Mouse (Mus musculus): ENCODE results near the gene Mfsd5. TPM values are rescaled to one million over a fixed set of nuclear protein-coding genes. Genes with fewer than 3 reads are reported as not detected.

The Mfsd5 gene
- polyA plus RNA-seq (2015; fragmentation: Nextera tagmentation; extraction: Ambion mirVana), result 29.0 and 33.7 TPM in 2 replicates

- peak; percentile 76 for DNase-seq
- H3K27me3 ChIP-seq, result 0 out of 2 replicates have a peak, but pooled peaks cover under 1% of the 10 kb centered on the region
- H3K9ac ChIP-seq, result peak within 1 kb of the TSS; percentile 81
- ATAC-seq (ENCODE audit: low read depth), result peak; percentile 91
- under 1% methylated on average over 65 of the region's 65 CpGs for WGBS (ENCODE audit: insufficient replicate concordance)
- peak within 1 kb of the TSS; percentile 85 for H3K4me3 ChIP-seq (replicated peaks)
- no peaks in the 10 kb centered on the region for H3K9me3 ChIP-seq (replicated peaks)
- H3K27ac ChIP-seq, result peak within 1 kb of the TSS; percentile 78
- peaks cover 53% of the 10 kb centered on the region for H3K4me1 ChIP-seq (replicated peaks)
- H3K36me3 ChIP-seq, result peaks cover 14% of the 10 kb centered on the region
- peak within 1 kb of the TSS; percentile 93 for H3K4me2 ChIP-seq
Observed at GRCm38 (mm10) chr15:102279092-102279782, at the start of gene Mfsd5. Mfsd5 (plus strand) TSS chr15:102279454.

GRCm38 (mm10) chr15:102230408-102231321 lies 48.6 kb upstream of the Mfsd5 start:
- H3K4me1 ChIP-seq (replicated peaks), result peaks cover 68% of the 10 kb centered on the region
- H3K4me2 ChIP-seq, result peak overlapping the region; percentile 66
- H3K9me3 ChIP-seq (replicated peaks), result no peaks in the 10 kb centered on the region
- H3K4me3 ChIP-seq (replicated peaks), result peak overlapping the region; percentile 49
- no peaks in the 10 kb centered on the region for H3K27me3 ChIP-seq
- peak overlapping the region; percentile 58; the same call in 1 of the 2 replicates for H3K9ac ChIP-seq
- H3K27ac ChIP-seq, result peak overlapping the region; percentile 47; the same call in 1 of the 2 replicates
- H3K36me3 ChIP-seq, result no peaks in the 10 kb centered on the region
- no peak for DNase-seq
- WGBS (ENCODE audit: insufficient replicate concordance), result 65% methylated on average over 17 of the region's 17 CpGs
- ATAC-seq (ENCODE audit: low read depth), result no peak

GRCm38 (mm10) chr15:102231748-102232147 lies 47.5 kb upstream of the Mfsd5 start, which contains the start of gene Itgb7:
Itgb7 (minus strand) TSS chr15:102231944.
- no peaks in the 10 kb centered on the region for H3K27me3 ChIP-seq
- no peaks in the 10 kb centered on the region for H3K9me3 ChIP-seq (replicated peaks)
- peak within 1 kb of the TSS; percentile 47 for H3K27ac ChIP-seq
- 4% methylated on average over 6 of the region's 6 CpGs for WGBS (ENCODE audit: insufficient replicate concordance)
- H3K4me2 ChIP-seq, result peak within 1 kb of the TSS; percentile 66
- DNase-seq (peak; percentile 67), ATAC-seq (ENCODE audit: low read depth) (peak; percentile 97)
- H3K9ac ChIP-seq, result peak within 1 kb of the TSS; percentile 58
- no peaks in the 10 kb centered on the region for H3K36me3 ChIP-seq
- peak within 1 kb of the TSS; percentile 49 for H3K4me3 ChIP-seq (replicated peaks)
- peaks cover 68% of the 10 kb centered on the region for H3K4me1 ChIP-seq (replicated peaks)

- ATAC-seq (ENCODE audit: low read depth) (no peak), DNase-seq (no peak)
- no peaks in the 10 kb centered on the region for H3K27me3 ChIP-seq
- no peak overlapping the region for H3K4me3 ChIP-seq (replicated peaks)
- peaks cover 58% of the 10 kb centered on the region for H3K4me1 ChIP-seq (replicated peaks)
- no peak overlapping the region for H3K27ac ChIP-seq
- H3K36me3 ChIP-seq, result no peaks in the 10 kb centered on the region
- H3K9me3 ChIP-seq (replicated peaks), result no peaks in the 10 kb centered on the region
- no peak overlapping the region for H3K4me2 ChIP-seq
- WGBS (ENCODE audit: insufficient replicate concordance), result 78% methylated on average over 7 of the region's 7 CpGs
- no peak overlapping the region for H3K9ac ChIP-seq
Observed at GRCm38 (mm10) chr15:102232764-102233163, 46.5 kb upstream of the Mfsd5 start.

- Histone ChIP-seq H3K36me3 (no peaks in the 10 kb centered on the region), H3K4me3 (replicated peaks) (no peak overlapping the region), H3K27ac (peak overlapping the region; percentile 19; the same call in 1 of the 2 replicates), H3K9ac (no peak overlapping the region), H3K9me3 (replicated peaks) (no peaks in the 10 kb centered on the region), H3K27me3 (no peaks in the 10 kb centered on the region), H3K4me2 (peak overlapping the region; percentile 21; the same call in 1 of the 2 replicates), H3K4me1 (replicated peaks) (peaks cover 58% of the 10 kb centered on the region)
- 10% methylated on average over 2 of the region's 2 CpGs for WGBS (ENCODE audit: insufficient replicate concordance)
- DNase-seq (no peak), ATAC-seq (ENCODE audit: low read depth) (no peak)
Observed at GRCm38 (mm10) chr15:102233896-102234295, 45.4 kb upstream of the Mfsd5 start.

GRCm38 (mm10) chr15:102235371-102236027 lies 43.8 kb upstream of the Mfsd5 start:
- Histone ChIP-seq H3K9ac (0 out of 2 replicates have a peak overlapping the region, but pooled peaks have one; percentile 33), H3K36me3 (no peaks in the 10 kb centered on the region), H3K27me3 (peaks cover 8% of the 10 kb centered on the region; the same call in 1 of the 2 replicates), H3K4me3 (replicated peaks) (peak overlapping the region; percentile 23), H3K27ac (no peak overlapping the region), H3K4me1 (replicated peaks) (peaks cover 55% of the 10 kb centered on the region), H3K9me3 (replicated peaks) (no peaks in the 10 kb centered on the region), H3K4me2 (peak overlapping the region; percentile 48)
- ATAC-seq (ENCODE audit: low read depth) (peak; percentile 6; the same call in 1 of the 2 replicates), DNase-seq (no peak)
- WGBS (ENCODE audit: insufficient replicate concordance), result 30% methylated on average over 21 of the region's 21 CpGs

- DNase-seq (no peak), ATAC-seq (ENCODE audit: low read depth) (no peak)
- no peak overlapping the region for H3K4me2 ChIP-seq
- H3K9me3 ChIP-seq (replicated peaks), result no peaks in the 10 kb centered on the region
- H3K27ac ChIP-seq, result no peak overlapping the region
- H3K4me3 ChIP-seq (replicated peaks), result no peak overlapping the region
- H3K9ac ChIP-seq, result no peak overlapping the region
- H3K4me1 ChIP-seq (replicated peaks), result peaks cover 39% of the 10 kb centered on the region
- WGBS (ENCODE audit: insufficient replicate concordance), result 71% methylated on average over 14 of the region's 14 CpGs
- H3K36me3 ChIP-seq, result no peaks in the 10 kb centered on the region
- H3K27me3 ChIP-seq, result peaks cover 40% of the 10 kb centered on the region
Observed at GRCm38 (mm10) chr15:102238543-102239259, 40.6 kb upstream of the Mfsd5 start.

GRCm38 (mm10) chr15:102239260-102239590 lies 40.0 kb upstream of the Mfsd5 start:
- H3K9ac ChIP-seq, result no peak overlapping the region
- H3K27ac ChIP-seq, result no peak overlapping the region
- H3K4me2 ChIP-seq, result no peak overlapping the region
- no peaks in the 10 kb centered on the region for H3K9me3 ChIP-seq (replicated peaks)
- peak; percentile 59 for DNase-seq
- WGBS (ENCODE audit: insufficient replicate concordance), result 9% methylated on average over 9 of the region's 9 CpGs
- peaks cover 39% of the 10 kb centered on the region for H3K4me1 ChIP-seq (replicated peaks)
- peaks cover 45% of the 10 kb centered on the region for H3K27me3 ChIP-seq
- no peak for ATAC-seq (ENCODE audit: low read depth)
- H3K36me3 ChIP-seq, result no peaks in the 10 kb centered on the region
- no peak overlapping the region for H3K4me3 ChIP-seq (replicated peaks)

GRCm38 (mm10) chr15:102239851-102240250 lies 39.4 kb upstream of the Mfsd5 start:
- WGBS (ENCODE audit: insufficient replicate concordance), result 67% methylated on average over 11 of the region's 11 CpGs
- no peak for ATAC-seq (ENCODE audit: low read depth)
- H3K27ac ChIP-seq, result no peak overlapping the region

GRCm38 (mm10) chr15:102240607-102241006 lies 38.6 kb upstream of the Mfsd5 start:
- ATAC-seq (ENCODE audit: low read depth), result peak; percentile 37; the same call in 1 of the 2 replicates

More at GRCm38 (mm10) chr15:102239851-102240250, 39.4 kb upstream of the Mfsd5 start:
- no peak for DNase-seq
- H3K9me3 ChIP-seq (replicated peaks), result no peaks in the 10 kb centered on the region
- peaks cover 51% of the 10 kb centered on the region for H3K27me3 ChIP-seq
- H3K9ac ChIP-seq, result no peak overlapping the region
- H3K4me2 ChIP-seq, result no peak overlapping the region
- H3K4me1 ChIP-seq (replicated peaks), result peaks cover 37% of the 10 kb centered on the region
- no peaks in the 10 kb centered on the region for H3K36me3 ChIP-seq
- no peak overlapping the region for H3K4me3 ChIP-seq (replicated peaks)

More at GRCm38 (mm10) chr15:102240607-102241006, 38.6 kb upstream of the Mfsd5 start:
- no peak overlapping the region for H3K9ac ChIP-seq
- no peak overlapping the region for H3K4me2 ChIP-seq
- peaks cover 37% of the 10 kb centered on the region for H3K4me1 ChIP-seq (replicated peaks)
- peaks cover 59% of the 10 kb centered on the region for H3K27me3 ChIP-seq
- H3K4me3 ChIP-seq (replicated peaks), result no peak overlapping the region
- H3K36me3 ChIP-seq, result no peaks in the 10 kb centered on the region
- no peak for DNase-seq
- H3K9me3 ChIP-seq (replicated peaks), result no peaks in the 10 kb centered on the region
- 49% methylated on average over 4 of the region's 4 CpGs for WGBS (ENCODE audit: insufficient replicate concordance)
- peak overlapping the region; percentile 4; the same call in 1 of the 2 replicates for H3K27ac ChIP-seq
